Mouse (Mus musculus): ENCODE measurements around the gene Epha2. TPM values are rescaled to one million over a fixed set of nuclear protein-coding genes. Genes with fewer than 3 reads are reported as not detected.

Gene Epha2
- polyA plus RNA-seq (2015; fragmentation: Nextera tagmentation; extraction: Ambion mirVana) = 1.4 and 1.5 TPM in 2 replicates

DNA sequence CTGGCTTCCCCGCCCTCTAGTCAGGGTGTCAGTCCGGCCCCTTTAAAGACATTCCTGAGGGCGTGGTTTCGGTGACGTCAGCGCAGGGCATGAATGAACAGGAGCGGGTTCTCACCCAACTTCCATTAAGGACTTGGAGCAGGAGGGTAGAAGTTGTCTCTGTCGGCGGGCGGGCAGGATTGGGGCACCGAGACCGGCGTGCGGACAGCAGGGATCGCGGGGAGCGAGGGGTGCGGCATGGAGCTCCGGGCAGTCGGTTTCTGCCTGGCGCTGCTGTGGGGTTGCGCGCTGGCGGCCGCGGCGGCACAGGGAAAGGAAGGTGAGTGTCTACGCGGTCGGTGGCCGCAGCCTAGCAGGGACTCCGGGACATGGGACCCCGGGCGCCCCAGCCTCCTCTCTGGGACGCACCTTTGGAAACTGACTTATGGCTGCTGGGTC, at the start of gene Epha2:
Gene Epha2 (plus strand): TSS at position 125 of the 438 bp plus-strand sequence.
- WGBS = under 1% methylated on average over 33 of the region's 35 CpGs
- H3K27me3 ChIP-seq = peaks cover 32% of the 10 kb centered on the region
- H3K27ac ChIP-seq (replicated peaks) = no peak within 1 kb of the TSS
- ATAC-seq (ENCODE audit: low FRiP score, low read depth) = peak; percentile 63
- H3K4me2 ChIP-seq = peak within 1 kb of the TSS; percentile 99
- H3K4me1 ChIP-seq (replicated peaks) = peaks cover 17% of the 10 kb centered on the region
- no peaks in the 10 kb centered on the region for H3K9me3 ChIP-seq
- peak within 1 kb of the TSS; percentile 44 for H3K9ac ChIP-seq
- no peaks in the 10 kb centered on the region for H3K36me3 ChIP-seq
- H3K4me3 ChIP-seq = peak within 1 kb of the TSS; percentile 66

DNA sequence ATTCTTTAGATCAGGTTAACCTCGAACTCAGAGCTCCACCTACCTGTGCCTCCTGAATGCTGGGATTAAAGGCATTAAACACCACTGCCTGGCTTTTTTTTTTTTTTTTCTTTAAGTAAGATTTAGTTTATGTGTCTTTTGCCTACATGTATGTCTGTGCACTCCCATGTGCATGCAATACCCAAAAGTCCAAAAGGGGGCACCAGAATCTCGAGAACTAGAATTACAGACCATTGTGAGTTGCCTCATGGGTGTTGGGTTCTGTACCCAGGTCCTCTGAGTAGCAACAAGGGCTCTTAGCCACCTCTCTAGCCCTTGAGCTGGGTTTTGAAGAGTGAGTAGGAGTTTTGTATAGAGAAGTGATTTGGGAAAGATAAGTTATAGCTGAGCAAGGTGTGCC, 48.4 kb upstream of the Epha2 start:
- Histone ChIP-seq H3K4me1 (replicated peaks) (peaks cover 12% of the 10 kb centered on the region), H3K9me3 (no peaks in the 10 kb centered on the region), H3K27me3 (peaks cover 20% of the 10 kb centered on the region), H3K4me2 (no peak overlapping the region), H3K4me3 (no peak overlapping the region), H3K36me3 (no peaks in the 10 kb centered on the region), H3K9ac (no peak overlapping the region), H3K27ac (replicated peaks) (no peak overlapping the region)
- 68% methylated on average over 2 of the region's 2 CpGs for WGBS
- ATAC-seq (ENCODE audit: low FRiP score, low read depth) = no peak

DNA sequence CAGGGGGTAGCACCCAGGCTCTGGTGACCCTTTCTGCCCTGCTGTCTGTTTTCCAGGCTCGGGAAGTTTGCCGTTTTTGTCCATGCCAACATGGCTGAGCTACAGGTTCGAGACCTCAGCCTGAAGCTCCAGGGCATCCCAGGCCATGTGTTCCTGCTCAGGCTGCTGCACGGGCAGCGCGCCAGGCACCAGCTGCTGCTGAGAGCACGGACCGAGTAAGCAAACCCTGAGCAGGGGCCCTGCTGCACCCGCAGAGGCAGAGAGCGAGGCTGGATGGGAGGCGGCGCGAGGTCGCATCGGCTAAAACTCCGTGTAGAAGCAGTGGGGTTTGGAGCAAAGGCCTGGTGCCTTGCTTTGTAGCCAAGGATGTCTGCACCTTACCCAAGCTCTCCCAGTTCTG, 46.8 kb upstream of the Epha2 start:
- no peak overlapping the region for H3K27ac ChIP-seq (replicated peaks)
- ATAC-seq (ENCODE audit: low FRiP score, low read depth) = peak; percentile 7; the same call in 1 of the 2 replicates

DNA sequence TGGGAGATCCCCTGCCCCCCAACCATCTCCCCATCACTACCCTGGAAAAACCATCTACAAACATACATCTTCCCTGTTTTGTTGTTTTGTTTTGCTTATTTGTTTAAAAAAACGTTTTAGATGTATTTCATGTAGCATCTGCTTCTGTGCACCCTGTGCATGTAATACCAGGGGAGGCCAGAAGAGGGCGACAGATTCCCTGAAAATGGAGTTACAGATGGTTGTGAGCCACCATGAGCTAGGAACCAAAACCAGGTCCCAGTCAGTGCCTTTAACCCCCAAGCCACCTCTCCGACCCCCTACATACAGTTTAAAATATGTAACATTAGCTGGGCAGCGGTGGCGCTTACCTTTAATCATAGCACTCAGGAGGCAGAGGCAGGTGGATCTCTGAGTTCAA, 43.6 kb upstream of the Epha2 start:
- Histone ChIP-seq H3K9ac (no peak overlapping the region), H3K4me1 (replicated peaks) (no peaks in the 10 kb centered on the region; the same call in 1 of the 2 replicates), H3K9me3 (no peaks in the 10 kb centered on the region), H3K27me3 (no peaks in the 10 kb centered on the region), H3K36me3 (no peaks in the 10 kb centered on the region), H3K27ac (replicated peaks) (no peak overlapping the region), H3K4me3 (no peak overlapping the region), H3K4me2 (no peak overlapping the region)
- 73% methylated on average over 5 of the region's 5 CpGs for WGBS
- ATAC-seq (ENCODE audit: low FRiP score, low read depth) = no peak

More for the DNA sequence above, 46.8 kb upstream of the Epha2 start:
- WGBS = 50% methylated on average over 16 of the region's 16 CpGs
- H3K9me3 ChIP-seq = no peaks in the 10 kb centered on the region
- no peak overlapping the region for H3K4me3 ChIP-seq
- H3K36me3 ChIP-seq = no peaks in the 10 kb centered on the region
- H3K27me3 ChIP-seq = peaks cover 4% of the 10 kb centered on the region
- H3K9ac ChIP-seq = no peak overlapping the region
- no peaks in the 10 kb centered on the region; the same call in 1 of the 2 replicates for H3K4me1 ChIP-seq (replicated peaks)
- H3K4me2 ChIP-seq = no peak overlapping the region

DNA sequence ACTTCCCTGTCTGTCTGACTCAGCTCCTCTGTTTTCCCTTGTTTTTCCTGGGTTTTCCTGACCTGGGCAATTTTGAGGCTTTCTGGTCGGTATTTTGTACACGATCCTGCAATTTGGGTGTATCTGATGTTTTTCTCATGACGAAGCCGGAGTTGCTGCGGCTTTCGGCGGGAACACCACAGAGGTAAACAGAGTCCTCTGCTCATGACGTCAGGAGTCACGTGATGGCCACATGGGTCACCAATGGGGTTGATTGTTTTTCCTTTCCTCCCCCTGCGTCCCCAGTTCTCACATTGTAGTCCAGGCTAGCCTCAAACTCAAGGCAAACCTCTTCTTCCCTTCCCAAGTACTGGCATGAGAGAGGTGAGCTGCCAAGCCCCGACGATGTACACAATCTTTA, 41.6 kb upstream of the Epha2 start:
- Histone ChIP-seq H3K27me3 (no peaks in the 10 kb centered on the region), H3K4me2 (no peak overlapping the region), H3K4me3 (no peak overlapping the region), H3K36me3 (no peaks in the 10 kb centered on the region), H3K9me3 (no peaks in the 10 kb centered on the region), H3K9ac (no peak overlapping the region), H3K27ac (replicated peaks) (no peak overlapping the region), H3K4me1 (replicated peaks) (no peaks in the 10 kb centered on the region)
- 81% methylated on average over 12 of the region's 12 CpGs for WGBS
- no peak for ATAC-seq (ENCODE audit: low FRiP score, low read depth)

DNA sequence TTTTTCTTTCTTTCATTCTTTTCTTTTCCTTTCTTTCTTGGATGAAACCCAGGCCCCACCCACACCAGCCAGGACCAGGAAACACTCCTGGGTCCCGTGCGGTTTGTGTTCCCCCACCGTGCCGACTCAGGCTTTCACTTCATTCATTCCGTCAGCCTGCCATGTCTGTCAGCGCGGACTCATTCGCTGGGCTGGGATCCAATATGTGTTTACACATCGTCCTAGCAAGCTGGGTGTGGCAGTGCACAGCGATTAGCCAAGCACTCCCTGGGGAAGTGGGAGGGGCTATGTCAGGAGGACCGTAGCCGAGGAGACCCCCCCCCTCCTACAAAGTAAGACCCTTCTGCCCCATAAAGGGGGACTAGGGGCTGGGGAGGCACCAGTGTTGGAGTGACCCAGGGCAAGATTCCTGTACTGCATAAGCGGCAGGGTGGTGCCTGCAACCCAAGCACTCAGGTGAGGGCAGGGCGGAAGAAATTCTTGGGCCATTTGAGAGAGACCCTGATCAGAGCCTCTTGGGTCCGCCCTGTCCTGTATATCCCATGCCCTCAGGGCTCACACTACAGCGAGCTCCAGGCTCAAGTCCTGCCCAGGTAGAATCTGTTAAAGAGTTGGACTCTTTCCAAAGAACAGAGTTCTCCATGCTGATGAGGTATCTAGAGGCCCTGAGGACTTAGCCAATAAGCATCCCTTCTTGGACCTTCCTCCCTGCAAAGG, 40.9 kb upstream of the Epha2 start:
- Histone ChIP-seq H3K27me3 (no peaks in the 10 kb centered on the region), H3K4me2 (peak overlapping the region; percentile 18), H3K4me1 (replicated peaks) (no peaks in the 10 kb centered on the region), H3K27ac (replicated peaks) (no peak overlapping the region), H3K36me3 (no peaks in the 10 kb centered on the region), H3K4me3 (no peak overlapping the region), H3K9ac (no peak overlapping the region), H3K9me3 (no peaks in the 10 kb centered on the region)
- WGBS = 55% methylated on average over 16 of the region's 16 CpGs
- no peak for ATAC-seq (ENCODE audit: low FRiP score, low read depth)

DNA sequence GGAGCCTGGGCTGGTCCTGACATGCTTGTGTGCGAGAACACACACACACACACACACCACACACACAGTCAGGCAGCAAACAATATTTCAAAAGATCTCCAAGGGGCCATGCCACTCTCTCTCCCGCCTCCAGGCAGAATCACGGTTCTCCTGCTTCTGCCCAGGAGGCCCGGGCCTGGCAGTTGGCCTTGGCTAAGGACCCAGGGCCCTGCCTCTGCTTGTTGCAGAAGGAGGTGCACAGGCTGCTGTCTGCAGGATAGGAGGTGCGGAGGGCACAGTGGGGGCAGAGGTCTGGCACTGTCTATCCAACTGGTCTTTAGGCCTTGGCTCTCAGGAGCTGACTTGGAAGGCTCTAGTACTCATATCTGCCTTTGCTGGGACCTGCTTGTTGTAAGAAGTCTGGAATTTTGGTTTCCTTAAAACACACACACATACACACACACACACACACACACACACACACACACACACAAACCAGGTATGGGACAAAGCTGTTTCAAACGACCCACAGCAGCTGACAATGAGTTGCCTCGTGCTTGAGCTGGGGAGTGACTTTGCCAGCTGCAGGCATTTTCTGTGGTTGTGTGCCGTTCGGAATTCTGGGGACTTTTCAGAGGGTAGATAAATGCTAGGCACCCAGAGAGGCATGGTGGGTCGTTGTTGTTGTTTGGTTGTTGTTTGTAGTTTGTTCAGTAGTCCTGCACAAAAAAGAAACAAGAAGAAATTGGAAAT, 38.0 kb upstream of the Epha2 start:
- no peak overlapping the region for H3K4me2 ChIP-seq
- no peaks in the 10 kb centered on the region for H3K36me3 ChIP-seq
- no peaks in the 10 kb centered on the region for H3K27me3 ChIP-seq
- no peak overlapping the region for H3K9ac ChIP-seq
- H3K4me3 ChIP-seq = no peak overlapping the region
- H3K9me3 ChIP-seq = no peaks in the 10 kb centered on the region
- whole genome bisulfite sequencing = 80% methylated on average over 10 of the region's 10 CpGs
- H3K27ac ChIP-seq (replicated peaks) = no peak overlapping the region
- no peak for ATAC-seq (ENCODE audit: low FRiP score, low read depth)
- H3K4me1 ChIP-seq (replicated peaks) = no peaks in the 10 kb centered on the region

DNA sequence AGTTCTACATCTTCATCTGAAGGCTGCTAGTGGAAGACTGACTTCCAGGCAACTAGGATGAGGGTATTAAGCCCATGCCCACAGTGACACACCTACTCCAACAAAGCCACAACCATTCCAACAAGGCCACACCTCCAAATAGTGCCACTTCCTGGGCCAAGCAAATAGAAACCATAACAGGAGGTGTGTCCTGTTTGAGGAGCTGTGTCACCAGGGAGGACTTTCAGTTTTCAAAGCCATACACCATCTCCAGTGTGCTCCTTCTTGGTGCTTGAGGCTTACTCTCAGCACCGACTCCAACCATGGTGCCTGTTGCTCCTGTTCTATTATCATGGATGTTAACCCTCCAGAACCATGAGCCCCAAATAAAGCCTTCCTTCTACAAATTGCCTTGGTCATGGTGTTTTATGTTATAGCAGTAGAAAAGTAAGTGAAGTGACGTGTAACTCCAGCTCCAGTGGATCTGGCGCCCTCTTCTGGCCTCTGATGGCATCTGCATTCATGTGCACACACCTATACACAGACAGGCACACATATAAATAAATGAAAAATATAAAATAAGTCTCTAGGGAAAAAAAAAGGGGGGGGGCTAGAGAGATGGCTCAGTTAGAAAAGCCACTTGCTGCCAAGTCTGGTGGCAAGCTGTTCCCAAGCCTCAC, 34.9 kb upstream of the Epha2 start:
- Histone ChIP-seq H3K27me3 (no peaks in the 10 kb centered on the region), H3K9me3 (no peaks in the 10 kb centered on the region), H3K4me1 (replicated peaks) (no peaks in the 10 kb centered on the region), H3K36me3 (no peaks in the 10 kb centered on the region), H3K27ac (replicated peaks) (no peak overlapping the region), H3K4me3 (no peak overlapping the region), H3K4me2 (no peak overlapping the region), H3K9ac (no peak overlapping the region)
- no peak for ATAC-seq (ENCODE audit: low FRiP score, low read depth)
- 90% methylated on average over 3 of the region's 3 CpGs for WGBS

DNA sequence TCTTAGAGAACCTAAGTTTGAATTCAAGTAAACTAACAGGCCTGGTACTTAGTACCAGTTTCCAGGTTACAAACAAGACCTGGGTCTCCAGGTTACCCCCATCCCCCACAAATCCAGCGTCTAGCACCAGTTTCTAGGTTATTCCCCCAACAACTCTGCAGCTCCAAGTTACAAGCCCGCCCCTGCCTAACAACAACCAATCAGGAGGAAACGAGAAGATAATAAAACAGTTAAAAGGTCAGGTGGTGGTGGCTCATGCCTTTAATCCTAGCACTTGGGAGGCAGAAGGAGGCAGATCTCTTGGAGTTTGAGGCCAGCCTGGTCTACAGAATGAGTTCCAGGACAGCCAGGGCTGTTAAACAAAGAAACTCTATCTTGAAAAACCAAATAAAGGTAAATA, 33.8 kb upstream of the Epha2 start:
- no peak for ATAC-seq (ENCODE audit: low FRiP score, low read depth)

DNA sequence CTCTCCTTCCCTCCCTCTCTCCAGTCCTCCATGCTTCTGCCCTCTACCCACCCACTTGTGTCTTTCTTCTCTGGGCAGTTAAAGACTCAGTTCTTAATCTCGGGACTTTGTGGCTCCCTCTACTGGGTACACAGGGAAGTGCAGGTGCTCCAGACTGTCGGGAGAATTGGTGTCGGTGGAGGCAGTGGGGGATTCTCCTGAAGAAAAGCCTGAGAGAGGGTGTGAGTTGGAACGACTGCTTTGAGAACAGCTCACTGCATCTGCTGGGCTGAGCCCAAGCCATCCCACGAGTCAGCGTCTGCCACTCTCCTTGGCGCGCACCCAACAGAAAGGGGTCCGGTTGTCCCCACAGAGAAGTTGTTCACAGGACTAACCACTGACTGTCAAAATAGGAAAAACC, 33.2 kb upstream of the Epha2 start:
- Histone ChIP-seq H3K9me3 (no peaks in the 10 kb centered on the region), H3K36me3 (no peaks in the 10 kb centered on the region), H3K4me1 (replicated peaks) (no peaks in the 10 kb centered on the region), H3K27me3 (peaks cover 3% of the 10 kb centered on the region; the same call in 1 of the 2 replicates), H3K4me2 (no peak overlapping the region), H3K4me3 (no peak overlapping the region), H3K9ac (no peak overlapping the region), H3K27ac (replicated peaks) (no peak overlapping the region)
- ATAC-seq (ENCODE audit: low FRiP score, low read depth) = no peak
- WGBS = 41% methylated on average over 9 of the region's 9 CpGs

More for the DNA sequence above, 33.8 kb upstream of the Epha2 start:
- Histone ChIP-seq H3K9ac (no peak overlapping the region), H3K27me3 (no peaks in the 10 kb centered on the region), H3K4me1 (replicated peaks) (no peaks in the 10 kb centered on the region), H3K4me2 (no peak overlapping the region), H3K27ac (replicated peaks) (no peak overlapping the region), H3K9me3 (no peaks in the 10 kb centered on the region), H3K4me3 (no peak overlapping the region), H3K36me3 (no peaks in the 10 kb centered on the region)
- 87% methylated on average over 3 of the region's 3 CpGs for WGBS

DNA sequence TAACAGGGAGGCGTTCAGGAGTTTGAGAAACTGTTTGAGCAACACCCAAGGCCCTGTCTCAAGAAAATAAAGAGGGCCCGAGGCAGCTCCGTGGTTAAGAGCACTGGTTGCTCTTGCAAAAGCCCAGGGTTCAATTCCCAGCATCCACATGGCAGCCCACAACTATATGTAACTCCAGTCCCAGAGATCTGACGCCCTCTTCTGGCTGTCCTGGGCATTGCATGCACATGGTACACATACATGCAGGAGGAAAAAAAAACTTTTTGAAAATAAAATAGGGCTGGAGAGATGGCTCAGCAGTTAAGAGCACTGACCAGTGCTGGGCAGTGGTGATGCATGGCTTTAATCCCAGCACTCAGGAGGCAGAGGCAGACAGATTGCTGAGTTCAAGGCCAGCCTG, 32.7 kb upstream of the Epha2 start:
- no peak overlapping the region for H3K4me3 ChIP-seq
- H3K4me1 ChIP-seq (replicated peaks) = peaks cover 5% of the 10 kb centered on the region
- ATAC-seq (ENCODE audit: low FRiP score, low read depth) = no peak
- WGBS = 81% methylated on average over 4 of the region's 4 CpGs
- H3K4me2 ChIP-seq = no peak overlapping the region
- no peak overlapping the region for H3K27ac ChIP-seq (replicated peaks)
- no peaks in the 10 kb centered on the region for H3K36me3 ChIP-seq
- no peaks in the 10 kb centered on the region for H3K9me3 ChIP-seq
- H3K27me3 ChIP-seq = peaks cover 4% of the 10 kb centered on the region; the same call in 1 of the 2 replicates
- H3K9ac ChIP-seq = no peak overlapping the region

DNA sequence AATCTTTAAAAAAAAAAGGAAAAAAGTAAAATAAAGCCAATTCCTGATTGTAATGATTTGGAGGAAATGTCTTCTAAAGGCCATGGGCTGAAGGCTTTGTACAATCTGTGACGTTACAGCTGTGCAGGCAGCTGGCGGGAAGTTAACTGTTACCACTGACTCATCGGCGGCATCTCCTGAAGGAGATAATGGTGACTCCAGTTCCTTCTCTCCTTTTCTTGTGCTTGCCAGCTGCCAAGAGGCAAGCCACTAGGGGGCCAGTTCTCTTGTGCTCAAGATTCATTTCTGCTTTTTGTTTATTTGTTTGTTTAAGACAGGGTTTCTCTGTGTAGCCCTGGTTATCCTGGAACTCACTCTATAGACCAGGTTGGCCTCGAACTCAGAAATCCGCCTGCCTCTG, 32.0 kb upstream of the Epha2 start:
- ATAC-seq (ENCODE audit: low FRiP score, low read depth) = no peak
- no peak overlapping the region for H3K27ac ChIP-seq (replicated peaks)
- no peaks in the 10 kb centered on the region for H3K9me3 ChIP-seq
- no peak overlapping the region for H3K4me3 ChIP-seq
- WGBS = 88% methylated on average over 6 of the region's 6 CpGs
- peaks cover 10% of the 10 kb centered on the region for H3K4me1 ChIP-seq (replicated peaks)
- no peak overlapping the region for H3K9ac ChIP-seq
- no peak overlapping the region for H3K4me2 ChIP-seq
- H3K27me3 ChIP-seq = peaks cover 4% of the 10 kb centered on the region; the same call in 1 of the 2 replicates
- no peaks in the 10 kb centered on the region for H3K36me3 ChIP-seq
